Mouse (Mus musculus) liver, embryonic 18 days (tissue): Measurements from ENCODE around the gene Xirp1. TPM values are rescaled to one million over a fixed set of nuclear protein-coding genes. Genes with fewer than 3 reads are reported as not detected.

ENCODE experiments used
- polyA plus RNA-seq: library from polyadenylated mRNA; depleted of rRNA; stranded (reverse); fragments of >200 nt; gene quantifications from 2 replicates; pipeline ENCODE4 v1.2.3, GENCODE M21; 2012; rRNA removed

The Xirp1 gene
- 0.02 TPM in 2 replicates for polyA plus RNA-seq

GRCm38 (mm10) chr9:120023086-120023811, at the start of gene Xirp1:
TSS of gene Xirp1 (minus strand) at chr9:120023598.

GRCm38 (mm10) chr9:120069779-120070178, 46.4 kb upstream of the Xirp1 start, which contains the start of gene Cx3cr1:
TSS of gene Cx3cr1 (minus strand) at chr9:120069879.

DNA sequence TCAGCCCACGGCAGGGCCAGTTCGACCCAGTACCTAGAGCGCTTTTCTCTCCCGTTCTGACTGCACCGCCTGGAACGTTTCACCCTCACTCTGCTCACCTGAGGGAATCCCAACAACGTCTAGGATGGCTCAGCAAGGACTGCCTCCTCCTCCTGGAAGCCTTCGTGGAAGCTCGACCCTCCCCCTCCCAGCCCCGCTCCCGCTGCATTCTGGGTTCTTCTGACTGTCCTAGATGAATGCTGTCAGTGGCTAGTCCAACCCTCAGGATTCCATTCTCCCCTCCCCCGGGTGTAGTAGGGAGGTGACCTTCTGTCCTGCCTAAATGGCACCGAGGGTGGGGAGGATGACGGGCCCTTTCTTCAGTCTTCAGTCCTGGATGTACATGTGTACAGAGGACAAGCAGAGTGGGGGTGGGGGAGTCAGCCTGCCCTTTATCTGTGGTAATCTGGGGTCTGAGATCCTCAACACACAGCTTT, 38.8 kb downstream of the Xirp1 start, which contains the start of gene Csrnp1:
Gene Csrnp1, minus strand, starts transcription at position 123 of the 476 bp plus-strand sequence.

Other genes starting within 250 kb of the Xirp1 start
- gene Scn11a, start 198.1 kb downstream of the Xirp1 start, polyA plus RNA-seq = under 0.01 and 0.01 TPM in 2 replicates
- 13.9 and 15.6 TPM in 2 replicates for gene Wdr48, start 128.7 kb downstream of the Xirp1 start, polyA plus RNA-seq
- 6.6 and 8.4 TPM in 2 replicates for gene Gorasp1, start 86.0 kb downstream of the Xirp1 start, polyA plus RNA-seq
- gene Ttc21a, start 86.0 kb downstream of the Xirp1 start, polyA plus RNA-seq = 0.24 and 0.37 TPM in 2 replicates
- gene Csrnp1, start 38.9 kb downstream of the Xirp1 start, polyA plus RNA-seq = 10.8 and 14.8 TPM in 2 replicates
- gene Cx3cr1, start 46.3 kb upstream of the Xirp1 start, polyA plus RNA-seq = 1.3 and 2.2 TPM in 2 replicates
- not detected in 2 replicates for gene Ccr8, start 68.5 kb upstream of the Xirp1 start, polyA plus RNA-seq
- 49.3 and 56.4 TPM in 2 replicates for gene Slc25a38, start 86.8 kb upstream of the Xirp1 start, polyA plus RNA-seq
- gene Rpsa, start 104.1 kb upstream of the Xirp1 start, polyA plus RNA-seq = 1,276 and 1,383 TPM in 2 replicates
- not detected in 2 replicates for gene Mobp, start 126.1 kb upstream of the Xirp1 start, polyA plus RNA-seq